Mouse (Mus musculus) heart, postnatal 36 days (tissue): ENCODE results near the gene Gpr107. TPM values are rescaled to one million over a fixed set of nuclear protein-coding genes. Genes with fewer than 3 reads are reported as not detected.
A peak's percentile ranks its signal among the peaks of the same experiment; 100 is the strongest.

Experiments
- DNase-seq, 2 experiments: peaks; one replicate each; pipeline ENCODE4 v3.0.0; 2021 to 2022
- intact Hi-C: fragments of 180-260 bp; cut with DNase I; formaldehyde crosslinking; loops from one replicate; pipeline ENCODE4 v1.15.1; 2025
- total RNA-seq, 2 experiments: library from RNA; stranded (reverse); gene quantifications; 2 replicates each; pipeline ENCODE4 v1.2.3; 2021

The Gpr107 gene
- total RNA-seq, 2 experiments from 2014 or later = 30.3 to 38.7 TPM

- intact Hi-C loops = no loop called here
- no peak for DNase-seq
These were observed 76.7 kb downstream of the Gpr107 start for GRCm38 (mm10) chr2:31228768-31229311.

- intact Hi-C loops = no loop called here
- no peak for DNase-seq
These were observed 87.1 kb downstream of the Gpr107 start for GRCm38 (mm10) chr2:31239203-31239696.

- DNase-seq = no peak
- intact Hi-C loops = no loop called here
These were observed 87.7 kb downstream of the Gpr107 start for GRCm38 (mm10) chr2:31239833-31240232.

GRCm38 (mm10) chr2:31241639-31242038, 89.5 kb downstream of the Gpr107 start:
- no peak for DNase-seq
- intact Hi-C loops = no loop called here

- no peak for DNase-seq
- intact Hi-C loops = no loop called here
These were observed 92.1 kb downstream of the Gpr107 start for GRCm38 (mm10) chr2:31244216-31244615.

GRCm38 (mm10) chr2:31245051-31245450, 92.9 kb downstream of the Gpr107 start:
- intact Hi-C loops = no loop called here

GRCm38 (mm10) chr2:31245491-31246141, 93.5 kb downstream of the Gpr107 start, which contains the start of gene Ncs1:
TSS of gene Ncs1 (plus strand) at chr2:31245823.
- peak; percentile 70 to 79 for DNase-seq
- intact Hi-C loops = loop anchor here (2.0 kb wide), 1 partner anchor 45 kb away; no protein-coding TSS in a partner anchor

More at GRCm38 (mm10) chr2:31245051-31245450, 92.9 kb downstream of the Gpr107 start:
- DNase-seq = no peak

GRCm38 (mm10) chr2:31246251-31246971, 94.3 kb downstream of the Gpr107 start:
- intact Hi-C loops = loop anchor here (2.0 kb wide), 1 partner anchor 44 kb away; no protein-coding TSS in a partner anchor
- DNase-seq = peak; percentile 16 to 22

GRCm38 (mm10) chr2:31248856-31249255, 96.7 kb downstream of the Gpr107 start:
- DNase-seq = no peak
- intact Hi-C loops = no loop called here

GRCm38 (mm10) chr2:31252167-31252566, 100.1 kb downstream of the Gpr107 start:
- no peak for DNase-seq
- intact Hi-C loops = no loop called here

- DNase-seq = no peak
- intact Hi-C loops = no loop called here
These were observed 101.3 kb downstream of the Gpr107 start for GRCm38 (mm10) chr2:31253463-31253862.

- intact Hi-C loops = no loop called here
- no peak for DNase-seq
These were observed 102.7 kb downstream of the Gpr107 start for GRCm38 (mm10) chr2:31254806-31255205.

GRCm38 (mm10) chr2:31255952-31256938, 104.1 kb downstream of the Gpr107 start:
- DNase-seq = peak; percentile 54 to 55
- intact Hi-C loops = no loop called here

GRCm38 (mm10) chr2:31257096-31257495, 105.0 kb downstream of the Gpr107 start:
- no peak for DNase-seq
- intact Hi-C loops = no loop called here

GRCm38 (mm10) chr2:31258609-31259366, 106.7 kb downstream of the Gpr107 start:
- DNase-seq = peak; percentile 71 to 79
- intact Hi-C loops = no loop called here

GRCm38 (mm10) chr2:31259367-31259920, 107.3 kb downstream of the Gpr107 start:
- no peak for DNase-seq
- intact Hi-C loops = no loop called here

GRCm38 (mm10) chr2:31260549-31260948, 108.4 kb downstream of the Gpr107 start:
- no peak for DNase-seq

GRCm38 (mm10) chr2:31263039-31263461, 110.9 kb downstream of the Gpr107 start:
- intact Hi-C loops = no loop called here
- peak; percentile 29 to 33 for DNase-seq

More at GRCm38 (mm10) chr2:31260549-31260948, 108.4 kb downstream of the Gpr107 start:
- intact Hi-C loops = no loop called here
